Mouse (Mus musculus) liver, adult 2 months (tissue): Measurements from ENCODE around the gene Ruvbl1. TPM values are rescaled to one million over a fixed set of nuclear protein-coding genes. Genes with fewer than 3 reads are reported as not detected.

Source experiments
- DNase-seq: peaks from one replicate; pipeline ENCODE4 v3.0.0-alpha.2; 2011; ENCODE audit warnings: low read depth, low spot score; ENCODE audit errors: extremely low read depth
- H3K27ac ChIP-seq: fragments of 200-500 bp; replicated peaks from 2 replicates; pipeline ENCODE4 v1.5.1; 2012; ENCODE audit warnings: low read depth, mild to moderate bottlenecking, control low read depth, inconsistent platforms, low read length; ENCODE audit not compliant: insufficient read depth
- H3K27me3 ChIP-seq: fragments of 200-500 bp; 2 replicates; pipeline ENCODE4 v1.6.1; 2012; ENCODE audit warnings: mild to moderate bottlenecking, moderate library complexity, low read length, inconsistent platforms; ENCODE audit not compliant: control insufficient read depth, insufficient read depth
- H3K36me3 ChIP-seq: fragments of 200-500 bp; 2 replicates; pipeline ENCODE4 v1.6.1; 2012; ENCODE audit warnings: low read length, inconsistent platforms; ENCODE audit not compliant: control insufficient read depth, insufficient read depth
- H3K4me1 ChIP-seq: fragments of 200-500 bp; 2 replicates; pipeline ENCODE4 v1.6.1; 2011; ENCODE audit warnings: low read length; ENCODE audit not compliant: control insufficient read depth, insufficient read depth
- H3K4me3 ChIP-seq: fragments of 200-500 bp; 2 replicates; pipeline ENCODE4 v1.5.1; 2011; ENCODE audit warnings: low read depth, mild to moderate bottlenecking, control low read depth, low read length, moderate library complexity; ENCODE audit not compliant: insufficient read depth
- H3K79me2 ChIP-seq: fragments of 200-500 bp; 2 replicates; pipeline ENCODE4 v1.6.1; 2012; ENCODE audit warnings: inconsistent platforms, mild to moderate bottlenecking, low read length, moderate library complexity; ENCODE audit not compliant: control insufficient read depth, insufficient read depth
- H3K9ac ChIP-seq: fragments of 200-500 bp; 2 replicates; pipeline ENCODE4 v1.6.1; 2012; ENCODE audit warnings: low read depth, mild to moderate bottlenecking, control low read depth, inconsistent platforms, low read length
- CTCF ChIP-seq: fragments of 200-500 bp; IDR thresholded peaks from 2 replicates; pipeline ENCODE4 v1.5.1; 2011; ENCODE audit warnings: low read depth, low read length, control low read depth
- POLR2A ChIP-seq: fragments of 200-500 bp; IDR thresholded peaks from 2 replicates; pipeline ENCODE4 v1.6.1; 2011; ENCODE audit warnings: low read length, control low read depth; ENCODE audit not compliant: insufficient read depth; ENCODE audit errors: extremely low read depth
- WGBS: fragments of 180-500 bp; shearing (Covaris S2); methylation state at CpG from one replicate; pipeline ENCODE4 v1.1.7; 2018; 5-methylcytosine and 5-hydroxymethylcytosine counted together
- polyA plus RNA-seq: library from polyadenylated mRNA; depleted of rRNA; stranded (reverse); fragments of >200 nt; gene quantifications from 2 replicates; pipeline ENCODE4 v1.2.3, GENCODE M21; 2012
- total RNA-seq: library from RNA; depleted of rRNA; stranded (reverse); fragments of >200 nt; gene quantifications from 2 replicates; pipeline ENCODE4 v1.2.3, GENCODE M21; 2014

Ruvbl1 gene
- total and polyA plus RNA-seq, 2 experiments = 13.9 to 17.5 TPM

- no peaks in the 10 kb centered on the region for H3K27me3 ChIP-seq
- no peaks in the 10 kb centered on the region for H3K36me3 ChIP-seq
- H3K4me1 ChIP-seq = peaks cover 20% of the 10 kb centered on the region
- no peak overlapping the region for H3K4me3 ChIP-seq
- no peak for TF ChIP-seq POLR2A
- no peak for TF ChIP-seq CTCF
- no peak for DNase-seq
- no peak overlapping the region for H3K27ac ChIP-seq
- H3K79me2 ChIP-seq = peaks cover 9% of the 10 kb centered on the region; the same call in 1 of the 2 replicates
- no peak overlapping the region for H3K9ac ChIP-seq
- WGBS = 76% methylated on average over 4 of the region's 4 CpGs
These were observed 17.8 kb upstream of the Ruvbl1 start for GRCm38 (mm10) chr6:88447454-88447853.

- TF ChIP-seq CTCF (no peak), POLR2A (no peak)
- no peak overlapping the region for H3K27ac ChIP-seq
- no peak overlapping the region for H3K4me3 ChIP-seq
- WGBS = 61% methylated on average over 2 of the region's 2 CpGs
- H3K27me3 ChIP-seq = no peaks in the 10 kb centered on the region
- no peaks in the 10 kb centered on the region for H3K36me3 ChIP-seq
- no peaks in the 10 kb centered on the region for H3K79me2 ChIP-seq
- no peak for DNase-seq
- H3K9ac ChIP-seq = no peak overlapping the region
- no peaks in the 10 kb centered on the region for H3K4me1 ChIP-seq
These were observed 10.7 kb upstream of the Ruvbl1 start for GRCm38 (mm10) chr6:88454545-88454944.

- 0 out of 2 replicates have a peak, but pooled peaks cover 6% of the 10 kb centered on the region for H3K79me2 ChIP-seq
- no peak for TF ChIP-seq POLR2A
- TF ChIP-seq CTCF = no peak
- no peak overlapping the region for H3K27ac ChIP-seq
- no peaks in the 10 kb centered on the region for H3K27me3 ChIP-seq
- DNase-seq = no peak
- WGBS = 77% methylated on average over 6 of the region's 6 CpGs
- peaks cover 2% of the 10 kb centered on the region for H3K4me1 ChIP-seq
- no peak overlapping the region for H3K4me3 ChIP-seq
- H3K36me3 ChIP-seq = peaks cover 10% of the 10 kb centered on the region; the same call in 1 of the 2 replicates
- no peak overlapping the region for H3K9ac ChIP-seq
These were observed 4.7 kb downstream of the Ruvbl1 start for GRCm38 (mm10) chr6:88469878-88470277.

GRCm38 (mm10) chr6:88480421-88480820 is 15.2 kb downstream of the Ruvbl1 start:
- no peak overlapping the region for H3K9ac ChIP-seq
- peaks cover 5% of the 10 kb centered on the region; the same call in 1 of the 2 replicates for H3K4me1 ChIP-seq
- H3K4me3 ChIP-seq = no peak overlapping the region
- no peaks in the 10 kb centered on the region for H3K27me3 ChIP-seq
- H3K79me2 ChIP-seq = no peaks in the 10 kb centered on the region
- 73% methylated on average over 6 of the region's 6 CpGs for WGBS
- TF ChIP-seq CTCF = no peak
- no peak for TF ChIP-seq POLR2A
- no peak overlapping the region for H3K27ac ChIP-seq
- H3K36me3 ChIP-seq = peaks cover 30% of the 10 kb centered on the region; the same call in 1 of the 2 replicates
- no peak for DNase-seq

- Histone ChIP-seq H3K9ac (no peak overlapping the region), H3K27ac (no peak overlapping the region), H3K4me3 (no peak overlapping the region), H3K36me3 (peaks cover 33% of the 10 kb centered on the region), H3K4me1 (peaks cover 5% of the 10 kb centered on the region; the same call in 1 of the 2 replicates), H3K27me3 (no peaks in the 10 kb centered on the region), H3K79me2 (no peaks in the 10 kb centered on the region)
- DNase-seq = no peak
- TF ChIP-seq CTCF = no peak
- TF ChIP-seq POLR2A = no peak
- WGBS = 73% methylated on average over 7 of the region's 7 CpGs
These were observed 17.9 kb downstream of the Ruvbl1 start for GRCm38 (mm10) chr6:88483111-88483510.

GRCm38 (mm10) chr6:88483913-88484312 is 18.7 kb downstream of the Ruvbl1 start:
- no peak overlapping the region for H3K9ac ChIP-seq

More at GRCm38 (mm10) chr6:88483913-88484312, 18.7 kb downstream of the Ruvbl1 start:
- no peaks in the 10 kb centered on the region for H3K79me2 ChIP-seq
- no peak for DNase-seq
- TF ChIP-seq CTCF (no peak), POLR2A (no peak)
- H3K27me3 ChIP-seq = no peaks in the 10 kb centered on the region
- peaks cover 26% of the 10 kb centered on the region for H3K36me3 ChIP-seq
- H3K4me3 ChIP-seq = no peak overlapping the region
- no peak overlapping the region for H3K27ac ChIP-seq
- peaks cover 5% of the 10 kb centered on the region; the same call in 1 of the 2 replicates for H3K4me1 ChIP-seq
